Mouse (Mus musculus): ENCODE data around the gene Meiob.

Gene Meiob

DNA sequence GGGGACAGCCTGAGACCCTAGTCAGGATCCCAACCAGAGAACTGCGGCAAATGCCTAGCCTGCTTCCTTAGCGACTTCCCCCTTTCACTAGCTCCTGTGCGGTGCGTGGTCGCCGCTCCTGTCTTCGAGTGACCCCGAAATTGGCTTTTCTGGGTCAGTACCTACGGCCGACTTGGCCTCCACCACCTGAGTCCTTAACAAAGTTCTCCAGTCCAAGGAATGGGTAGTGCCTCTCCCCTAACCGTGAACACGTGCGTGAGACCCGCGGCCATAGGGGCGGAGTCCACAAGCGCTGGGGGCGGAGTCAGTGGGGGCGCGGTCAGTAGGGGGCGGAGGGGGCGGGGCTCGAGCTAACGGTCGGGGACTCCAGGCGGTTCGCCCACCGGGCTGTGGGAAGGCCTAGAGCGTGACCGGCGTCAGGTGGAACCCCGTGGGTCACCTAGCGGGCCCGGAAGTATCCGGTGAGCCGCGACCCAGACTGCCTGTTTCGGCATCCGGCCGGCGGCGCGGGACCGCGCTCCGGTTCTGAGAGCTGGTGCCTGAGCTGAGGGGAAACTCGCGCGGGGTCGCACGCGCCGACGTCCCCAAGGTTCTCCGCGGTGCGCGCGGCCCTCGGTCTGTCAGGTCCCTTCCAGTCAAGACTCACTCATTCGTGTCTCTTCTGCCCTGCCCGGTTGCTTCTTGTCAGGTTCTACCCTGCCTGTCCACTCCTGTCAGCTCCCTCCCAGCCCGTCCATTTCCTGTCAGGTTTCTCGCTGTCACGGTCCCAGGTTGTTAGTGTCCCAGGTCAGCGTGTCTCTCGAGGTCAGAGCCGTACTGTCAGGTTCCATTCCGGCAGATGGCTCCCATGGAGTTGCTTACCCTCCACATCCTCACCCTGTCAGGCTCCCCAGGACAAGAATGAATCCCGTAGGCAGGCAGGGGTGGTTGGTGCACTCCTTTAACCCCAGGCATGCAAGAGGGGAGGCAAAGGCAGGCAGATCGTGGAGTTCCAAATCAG, at the start of gene Meiob:
Gene Meiob (plus strand): TSS at position 338 of the 1,000 bp plus-strand sequence.
- DNase-seq (ENCODE audit: low spot score in 2 of 2), result peak in 1 of 2 experiments; percentile 8

DNA sequence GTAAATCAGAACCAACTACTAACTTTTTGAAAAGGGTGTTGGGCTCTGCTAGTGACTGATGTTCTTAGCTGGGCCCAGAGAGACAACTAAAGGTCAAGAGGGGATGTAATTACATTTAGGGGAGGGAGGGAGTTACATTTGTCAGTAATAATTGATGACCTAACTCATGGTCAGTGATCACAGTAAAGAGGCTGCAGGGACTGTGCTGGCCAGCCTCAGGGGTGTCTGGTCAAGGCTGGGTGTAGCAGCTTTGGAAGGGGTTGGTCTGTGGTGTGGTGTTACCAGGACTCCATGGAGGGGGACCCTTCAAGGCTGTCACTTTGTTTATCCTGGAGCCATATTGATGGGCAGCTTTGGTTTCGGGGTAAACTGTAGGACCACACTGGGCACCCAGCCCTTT, 46.7 kb upstream of the Meiob start:
- no peak for DNase-seq (ENCODE audit: low spot score in 2 of 2)

DNA sequence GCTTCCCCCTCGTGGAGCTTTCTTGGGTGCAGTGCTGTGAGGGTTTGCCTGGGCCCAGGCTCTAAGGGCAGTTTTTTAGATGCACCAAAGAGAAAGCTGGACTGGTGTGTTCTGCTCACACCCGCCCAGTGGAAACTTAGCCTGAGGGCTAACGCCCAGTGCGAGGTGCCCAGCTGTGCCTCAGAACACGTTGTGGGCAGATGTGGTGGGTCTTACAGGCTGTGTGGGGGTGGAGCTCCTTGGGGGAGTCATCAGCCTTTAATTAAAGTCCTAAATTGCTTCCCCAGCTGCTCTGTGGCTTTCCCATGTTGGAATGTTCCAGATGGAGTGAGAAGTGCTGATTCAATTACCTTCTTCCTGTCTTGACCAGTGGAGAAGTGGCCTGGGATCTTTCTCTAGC, 43.0 kb upstream of the Meiob start:
- no peak for DNase-seq (ENCODE audit: low spot score in 2 of 2)

DNA sequence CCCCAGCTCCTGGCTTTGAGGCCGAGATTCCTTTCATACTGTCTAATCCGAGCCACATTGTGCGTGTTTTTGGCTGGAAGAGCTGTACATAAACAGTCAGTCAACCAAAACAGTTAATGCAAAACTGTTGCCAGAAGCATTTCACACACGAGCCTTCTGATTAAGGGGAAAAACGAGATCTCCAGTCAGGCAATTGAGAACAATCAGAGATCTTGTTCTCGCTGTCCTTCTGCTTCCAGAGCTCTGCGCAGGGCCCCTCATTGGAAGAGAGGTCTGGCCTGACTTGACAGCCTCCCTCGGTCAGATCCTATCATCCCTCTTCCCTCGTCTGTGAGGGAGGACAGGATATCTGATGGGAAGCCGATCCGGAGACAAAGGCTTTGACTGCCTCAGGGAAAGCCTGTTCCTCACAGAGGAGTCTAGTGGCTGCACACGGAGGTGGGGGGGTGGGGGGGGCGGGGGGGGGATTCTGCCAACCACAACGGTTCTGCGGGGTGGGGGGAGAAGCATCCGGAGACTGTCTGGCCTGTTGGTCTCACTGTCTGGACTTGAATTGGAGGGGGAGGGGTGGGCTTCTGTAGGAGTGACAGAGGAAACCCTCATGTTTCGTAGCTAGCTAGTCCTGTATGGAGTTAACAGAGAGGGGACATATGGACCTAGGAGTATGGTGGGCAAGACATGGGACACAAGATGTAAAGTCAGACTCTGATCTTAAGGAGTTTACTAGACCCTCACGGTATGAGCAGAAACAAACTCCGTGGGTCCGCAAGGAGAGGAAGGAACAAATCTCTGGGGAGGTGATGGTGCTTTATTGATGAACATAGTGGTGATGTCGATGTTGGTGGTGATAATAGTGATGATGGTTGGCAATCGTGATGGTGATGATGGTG, 38.8 kb upstream of the Meiob start:
- no peak for DNase-seq (ENCODE audit: low spot score in 2 of 2)

- DNase-seq (ENCODE audit: low spot score in 2 of 2), result no peak
Observed at GRCm38 (mm10) chr17:24766266-24766875, 37.7 kb upstream of the Meiob start.

DNA sequence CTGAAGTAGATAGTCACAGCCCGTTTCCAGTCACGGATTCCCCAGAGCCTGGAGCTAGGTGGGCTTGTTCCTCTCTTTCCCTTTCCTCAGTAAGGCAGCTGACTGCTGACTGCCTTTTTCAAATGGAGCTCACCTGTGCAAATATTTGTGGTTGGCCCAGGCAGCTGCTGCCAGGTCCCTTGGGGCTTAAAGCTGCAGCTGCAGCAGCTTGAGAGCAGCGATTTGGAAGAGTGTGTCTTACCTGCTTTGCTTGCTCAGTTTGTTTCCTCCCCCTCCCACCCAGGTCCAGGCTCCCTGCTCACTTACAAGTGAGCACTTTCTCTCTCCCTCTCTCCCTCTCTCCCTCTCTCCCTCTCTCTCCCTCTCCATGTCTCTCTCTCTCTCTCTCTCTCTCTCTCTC, 34.9 kb upstream of the Meiob start:
- DNase-seq (ENCODE audit: low spot score in 2 of 2), result no peak

GRCm38 (mm10) chr17:24773241-24773640, 30.8 kb upstream of the Meiob start:
- no peak for DNase-seq (ENCODE audit: low spot score in 2 of 2)

GRCm38 (mm10) chr17:24775173-24775572, 28.9 kb upstream of the Meiob start:
- DNase-seq (ENCODE audit: low spot score in 2 of 2), result no peak

DNA sequence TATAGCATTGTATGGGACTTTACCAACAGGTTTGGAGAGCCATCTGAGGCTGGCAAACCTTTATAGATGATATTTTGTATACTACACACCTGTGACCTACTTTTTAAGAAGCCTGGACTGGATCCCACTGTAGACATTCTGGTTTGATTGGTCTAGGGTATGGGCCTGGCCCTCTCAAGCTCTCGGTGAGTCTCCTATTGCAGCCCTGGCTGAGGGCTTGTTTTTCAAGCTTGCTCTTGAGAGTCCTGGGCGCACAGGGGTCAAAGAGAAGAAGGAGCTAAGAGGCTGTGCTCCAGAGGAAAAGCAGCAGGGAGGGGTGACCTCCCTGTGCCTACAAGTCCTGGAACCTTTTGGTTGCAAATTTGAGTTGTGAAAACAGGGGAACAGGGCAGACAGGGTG, 27.0 kb upstream of the Meiob start:
- no peak for DNase-seq (ENCODE audit: low spot score in 2 of 2)

GRCm38 (mm10) chr17:24780821-24781220, 23.3 kb upstream of the Meiob start:
- no peak for DNase-seq (ENCODE audit: low spot score in 2 of 2)

- no peak for DNase-seq (ENCODE audit: low spot score in 2 of 2)
Observed at GRCm38 (mm10) chr17:24792190-24792589, 11.9 kb upstream of the Meiob start.

DNA sequence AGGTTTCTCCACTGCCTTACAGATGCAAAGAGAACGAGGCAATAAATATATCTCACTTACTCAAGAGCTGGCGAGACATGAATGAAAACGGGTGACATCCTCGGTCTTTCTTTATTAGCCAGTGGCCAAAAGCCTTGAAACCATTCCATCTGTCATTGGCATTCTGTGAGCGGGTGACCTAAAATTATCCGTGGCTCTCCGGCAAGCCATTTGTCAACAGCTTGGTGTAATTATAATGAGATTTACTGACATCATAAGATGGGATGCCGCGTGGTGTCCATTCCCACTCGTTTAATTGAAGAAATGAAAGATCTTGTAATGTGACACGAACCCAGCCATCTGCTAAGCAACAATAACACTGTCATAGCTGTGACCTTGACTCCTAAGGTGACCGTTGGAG, 9.3 kb upstream of the Meiob start:
- DNase-seq (ENCODE audit: low spot score in 2 of 2), result no peak

DNA sequence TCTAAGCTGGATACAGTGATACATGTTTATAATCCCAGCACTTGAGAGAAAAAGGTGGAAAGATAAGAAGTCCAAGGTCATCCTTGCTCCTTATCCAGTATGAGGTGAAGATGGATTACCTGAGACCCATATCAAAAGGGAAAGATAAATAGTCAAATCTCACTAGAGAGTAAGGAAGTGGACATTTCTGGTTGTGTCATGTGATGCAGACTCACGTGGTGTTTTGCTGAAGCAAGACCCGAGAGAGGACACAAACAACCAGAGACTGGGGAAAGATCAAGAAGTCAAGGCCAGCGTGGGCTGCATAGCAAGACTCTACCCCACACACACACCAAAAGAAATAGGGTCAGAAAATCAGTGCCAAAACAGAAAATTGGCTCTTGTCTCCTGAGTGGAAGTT, 7.1 kb upstream of the Meiob start:
- DNase-seq (ENCODE audit: low spot score in 2 of 2), result no peak

GRCm38 (mm10) chr17:24798229-24798628, 5.9 kb upstream of the Meiob start:
- no peak for DNase-seq (ENCODE audit: low spot score in 2 of 2)

DNA sequence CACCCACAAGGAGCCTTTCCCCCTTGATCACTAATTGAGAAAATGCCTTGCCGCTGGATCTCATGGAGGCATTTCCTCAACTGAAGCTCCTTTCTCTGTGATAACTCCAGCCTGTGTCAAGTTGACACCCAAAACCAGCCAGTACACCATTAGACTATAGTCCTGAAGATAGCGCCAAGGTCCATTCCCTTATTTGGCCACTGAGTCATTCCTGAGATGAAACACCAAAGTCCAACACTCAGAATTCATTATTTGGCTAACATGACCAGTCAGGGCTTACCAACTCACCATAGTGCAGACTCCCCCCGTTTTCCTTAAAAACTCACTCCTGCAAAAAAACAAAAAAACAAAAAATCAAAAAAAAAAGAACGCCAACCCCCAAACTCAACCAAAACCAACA, 4.6 kb upstream of the Meiob start:
- DNase-seq (ENCODE audit: low spot score in 2 of 2), result no peak

GRCm38 (mm10) chr17:24800524-24800923, 3.6 kb upstream of the Meiob start:
- no peak for DNase-seq (ENCODE audit: low spot score in 2 of 2)

GRCm38 (mm10) chr17:24811211-24811610, 7.1 kb downstream of the Meiob start:
- no peak for DNase-seq (ENCODE audit: low spot score in 2 of 2)

- no peak for DNase-seq (ENCODE audit: low spot score in 2 of 2)
Observed at GRCm38 (mm10) chr17:24812215-24812614, 8.1 kb downstream of the Meiob start.

DNA sequence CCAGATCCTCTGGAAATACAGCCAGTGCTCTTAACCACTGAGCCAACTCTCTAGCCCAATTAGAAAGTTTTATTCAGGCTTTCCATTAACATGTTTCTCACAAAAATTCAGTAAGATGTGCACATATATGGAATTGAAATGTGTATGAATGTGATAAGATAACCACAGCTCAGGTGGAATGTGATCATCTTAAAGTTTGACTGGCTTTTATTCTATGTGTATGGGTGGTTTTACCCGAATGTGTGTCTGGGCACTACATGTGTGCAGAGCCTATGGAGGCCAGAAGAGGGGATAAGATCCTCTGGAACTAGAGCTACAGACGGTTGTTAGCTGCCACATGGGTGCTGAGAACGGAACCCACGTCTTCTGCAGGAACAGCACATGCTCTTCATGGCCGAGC, 11.2 kb downstream of the Meiob start:
- DNase-seq (ENCODE audit: low spot score in 2 of 2), result no peak

GRCm38 (mm10) chr17:24817503-24817902, 13.4 kb downstream of the Meiob start:
- no peak for DNase-seq (ENCODE audit: low spot score in 2 of 2)

DNA sequence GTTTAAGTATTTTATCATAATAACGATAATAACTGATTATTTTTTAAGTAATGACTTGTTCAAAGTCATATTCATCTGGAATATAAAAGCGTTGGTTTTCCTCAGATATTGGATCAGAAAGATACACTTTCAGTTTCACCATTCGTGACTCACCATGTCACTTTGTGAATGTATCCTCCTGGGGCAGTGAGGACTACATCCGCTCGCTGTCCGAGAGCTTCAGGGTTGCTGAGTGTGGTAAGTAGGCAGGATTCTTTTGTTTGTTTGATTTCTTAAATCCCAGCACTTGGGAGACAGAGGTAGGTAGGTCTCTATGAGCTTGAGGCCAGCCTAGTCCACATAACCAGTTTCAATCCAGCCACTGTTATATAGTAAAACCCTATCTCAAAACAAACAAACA, 14.1 kb downstream of the Meiob start:
- no peak for DNase-seq (ENCODE audit: low spot score in 2 of 2)

GRCm38 (mm10) chr17:24819469-24819868, 15.4 kb downstream of the Meiob start:
- DNase-seq (ENCODE audit: low spot score in 2 of 2), result no peak

Data from left cerebral cortex, adult 9 months (tissue).